Mouse (Mus musculus) forebrain, embryonic 14.5 days (tissue): ENCODE data around the gene Slc9a1. TPM values are rescaled to one million over a fixed set of nuclear protein-coding genes. Genes with fewer than 3 reads are reported as not detected.

Experiments used
- ATAC-seq: fragments of 200-750 bp; cut with Nextera tagmentation; 2 replicates; pipeline ENCODE4 v1.8.0; 2017; ENCODE audit warnings: mild to moderate bottlenecking, moderate library complexity
- DNase-seq: peaks from one replicate; pipeline ENCODE4 v3.0.0-alpha.2; 2015; ENCODE audit warnings: low spot score
- H3K27ac ChIP-seq: fragments of 300-500 bp; sonication (generic); 2 replicates; pipeline ENCODE4 v1.5.1; 2014; ENCODE audit warnings: low read depth, mild to moderate bottlenecking, control low read depth, low read length, moderate library complexity
- H3K27me3 ChIP-seq: fragments of 300-500 bp; sonication (generic); replicated peaks from 2 replicates; pipeline ENCODE4 v1.6.1; 2014; ENCODE audit warnings: low read length, control low read depth, mixed read lengths; ENCODE audit not compliant: control insufficient read depth, insufficient read depth
- H3K36me3 ChIP-seq: fragments of 300-500 bp; sonication (generic); 2 replicates; pipeline ENCODE4 v1.6.1; 2014; ENCODE audit warnings: low read length, control low read depth; ENCODE audit not compliant: control insufficient read depth, insufficient read depth
- H3K4me1 ChIP-seq: fragments of 300-500 bp; sonication (generic); 2 replicates; pipeline ENCODE4 v1.6.1; 2014; ENCODE audit warnings: antibody characterized with exemption, low read length, control low read depth; ENCODE audit not compliant: control insufficient read depth, insufficient read depth
- H3K4me2 ChIP-seq: fragments of 300-500 bp; sonication (generic); 2 replicates; pipeline ENCODE4 v1.6.1; 2014; ENCODE audit warnings: mild to moderate bottlenecking, control low read depth, low read length
- H3K4me3 ChIP-seq: fragments of 300-500 bp; sonication (generic); 2 replicates; pipeline ENCODE4 v1.5.1; 2014; ENCODE audit warnings: low read depth, low read length, control low read depth
- H3K9ac ChIP-seq: fragments of 300-500 bp; sonication (generic); 2 replicates; pipeline ENCODE4 v1.6.1; 2014; ENCODE audit warnings: mild to moderate bottlenecking, low read length, control low read depth, moderate library complexity
- H3K9me3 ChIP-seq: fragments of 300-500 bp; sonication (generic); replicated peaks from 2 replicates; pipeline ENCODE4 v1.6.1; 2016; ENCODE audit warnings: low read length, control low read depth, mixed read lengths; ENCODE audit not compliant: control insufficient read depth
- WGBS: fragments of 180-500 bp; shearing (Covaris S2); extraction: QIAGEN DNeasy Blood & Tissue Kit; methylation state at CpG from one replicate; pipeline ENCODE4 v1.1.7; 2014; 5-methylcytosine and 5-hydroxymethylcytosine counted together
- polyA plus RNA-seq: library from polyadenylated mRNA; unstranded; fragments of >200 nt; fragmentation: Nextera tagmentation; extraction: Ambion mirVana; gene quantifications from 2 replicates; pipeline ENCODE4 v1.2.1, GENCODE M21; 2014

The Slc9a1 gene
- polyA plus RNA-seq, 1 experiment from 2014 or later = 4.4 TPM

GRCm38 (mm10) chr4:133394981-133395573 lies 25.6 kb downstream of the Slc9a1 start:
- H3K4me3 ChIP-seq = no peak overlapping the region
- no peak overlapping the region for H3K9ac ChIP-seq
- ATAC-seq (no peak), DNase-seq (no peak)
- H3K27ac ChIP-seq = no peak overlapping the region
- no peaks in the 10 kb centered on the region for H3K27me3 ChIP-seq
- WGBS = 90% methylated on average over 4 of the region's 4 CpGs
- H3K36me3 ChIP-seq = no peaks in the 10 kb centered on the region
- no peak overlapping the region for H3K4me2 ChIP-seq
- H3K4me1 ChIP-seq = no peaks in the 10 kb centered on the region
- H3K9me3 ChIP-seq = no peaks in the 10 kb centered on the region

GRCm38 (mm10) chr4:133396079-133396478 lies 26.6 kb downstream of the Slc9a1 start:
- Histone ChIP-seq H3K27me3 (no peaks in the 10 kb centered on the region), H3K27ac (peak overlapping the region; percentile 5; the same call in 1 of the 2 replicates), H3K9me3 (no peaks in the 10 kb centered on the region), H3K4me2 (no peak overlapping the region), H3K4me3 (no peak overlapping the region), H3K4me1 (no peaks in the 10 kb centered on the region), H3K36me3 (no peaks in the 10 kb centered on the region), H3K9ac (0 out of 2 replicates have a peak overlapping the region, but pooled peaks have one; percentile 17)
- WGBS = 76% methylated on average over 2 of the region's 2 CpGs
- no peak for DNase-seq
- ATAC-seq = 0 out of 2 replicates have a peak, but pooled peaks have one; percentile 20

DNA sequence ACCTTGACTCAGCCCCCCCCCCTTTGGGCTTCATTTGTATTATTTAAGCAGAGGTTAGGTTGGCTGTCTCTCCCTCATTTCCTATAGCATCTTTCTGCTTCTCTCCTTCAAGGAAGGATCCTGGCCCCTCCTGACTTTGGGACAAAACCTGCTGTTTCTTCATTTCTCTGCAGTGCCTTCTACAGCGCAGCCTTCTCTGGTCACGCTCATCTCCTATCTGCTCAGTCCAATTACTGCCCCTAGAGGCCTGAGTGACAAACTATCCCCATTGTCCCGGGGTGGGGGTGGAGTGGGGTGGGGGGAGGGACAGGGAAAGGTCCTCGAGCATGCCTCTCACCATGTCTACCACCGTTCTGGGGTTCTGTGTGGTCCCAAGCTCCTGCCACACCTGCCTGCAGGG lies 27.8 kb downstream of the Slc9a1 start:
- Histone ChIP-seq H3K27ac (no peak overlapping the region), H3K4me3 (no peak overlapping the region), H3K36me3 (no peaks in the 10 kb centered on the region), H3K4me1 (no peaks in the 10 kb centered on the region), H3K27me3 (no peaks in the 10 kb centered on the region), H3K4me2 (no peak overlapping the region), H3K9ac (no peak overlapping the region), H3K9me3 (no peaks in the 10 kb centered on the region)
- ATAC-seq (no peak), DNase-seq (no peak)
- WGBS = 47% methylated on average over 5 of the region's 5 CpGs

- no peak for DNase-seq
- H3K4me2 ChIP-seq = no peak overlapping the region
- no peaks in the 10 kb centered on the region for H3K9me3 ChIP-seq
- no peaks in the 10 kb centered on the region for H3K36me3 ChIP-seq
- no peak overlapping the region for H3K4me3 ChIP-seq
- H3K27ac ChIP-seq = no peak overlapping the region
- no peak for ATAC-seq
- WGBS = 86% methylated on average over 8 of the region's 8 CpGs
- H3K27me3 ChIP-seq = no peaks in the 10 kb centered on the region
- no peaks in the 10 kb centered on the region for H3K4me1 ChIP-seq
- H3K9ac ChIP-seq = no peak overlapping the region
Observed at GRCm38 (mm10) chr4:133397961-133398360, 28.5 kb downstream of the Slc9a1 start.

- ATAC-seq (no peak), DNase-seq (no peak)
- no peaks in the 10 kb centered on the region for H3K27me3 ChIP-seq
- no peak overlapping the region for H3K4me3 ChIP-seq
- 87% methylated on average over 5 of the region's 5 CpGs for WGBS
- H3K9ac ChIP-seq = no peak overlapping the region
- no peak overlapping the region for H3K27ac ChIP-seq
- no peaks in the 10 kb centered on the region for H3K36me3 ChIP-seq
- H3K9me3 ChIP-seq = no peaks in the 10 kb centered on the region
- no peak overlapping the region for H3K4me2 ChIP-seq
- H3K4me1 ChIP-seq = no peaks in the 10 kb centered on the region
Observed at GRCm38 (mm10) chr4:133398619-133399018, 29.1 kb downstream of the Slc9a1 start.

DNA sequence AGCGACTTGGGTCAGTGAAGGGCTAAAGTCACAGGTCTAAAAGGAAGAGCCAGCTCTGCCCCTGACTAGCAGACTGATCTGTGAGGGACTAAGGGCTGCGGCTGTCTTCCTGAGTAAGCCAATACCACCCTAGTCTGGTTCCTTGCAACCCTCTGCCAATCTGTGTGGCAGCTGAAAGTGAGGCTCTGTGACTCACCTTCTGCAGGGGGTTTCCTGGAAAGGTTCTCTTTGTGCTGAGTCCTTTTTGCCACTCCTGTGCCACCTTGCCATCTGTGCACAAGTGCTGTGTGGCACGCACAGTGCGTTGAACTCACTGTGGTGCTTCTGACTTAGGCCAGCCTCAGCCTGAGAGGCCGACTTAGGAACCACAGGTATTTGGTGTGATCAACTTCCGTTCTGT lies 30.0 kb downstream of the Slc9a1 start:
- 86% methylated on average over 6 of the region's 6 CpGs for WGBS
- Histone ChIP-seq H3K9ac (no peak overlapping the region), H3K4me2 (no peak overlapping the region), H3K36me3 (no peaks in the 10 kb centered on the region), H3K4me1 (no peaks in the 10 kb centered on the region), H3K4me3 (no peak overlapping the region), H3K9me3 (no peaks in the 10 kb centered on the region), H3K27ac (no peak overlapping the region), H3K27me3 (no peaks in the 10 kb centered on the region)
- DNase-seq (no peak), ATAC-seq (no peak)

GRCm38 (mm10) chr4:133400098-133400497 lies 30.6 kb downstream of the Slc9a1 start:
- Histone ChIP-seq H3K27ac (no peak overlapping the region), H3K4me1 (no peaks in the 10 kb centered on the region), H3K4me2 (no peak overlapping the region), H3K4me3 (no peak overlapping the region), H3K27me3 (no peaks in the 10 kb centered on the region), H3K9me3 (no peaks in the 10 kb centered on the region), H3K9ac (no peak overlapping the region), H3K36me3 (no peaks in the 10 kb centered on the region)
- 75% methylated on average over 7 of the region's 7 CpGs for WGBS
- no peak for DNase-seq
- ATAC-seq = no peak

- Histone ChIP-seq H3K27me3 (no peaks in the 10 kb centered on the region), H3K4me3 (no peak overlapping the region), H3K36me3 (no peaks in the 10 kb centered on the region), H3K4me1 (no peaks in the 10 kb centered on the region), H3K4me2 (no peak overlapping the region), H3K27ac (no peak overlapping the region), H3K9me3 (no peaks in the 10 kb centered on the region), H3K9ac (no peak overlapping the region)
- ATAC-seq (no peak), DNase-seq (no peak)
- 72% methylated on average over 13 of the region's 13 CpGs for WGBS
Observed at GRCm38 (mm10) chr4:133402011-133402410, 32.5 kb downstream of the Slc9a1 start.

GRCm38 (mm10) chr4:133403611-133404228 lies 34.2 kb downstream of the Slc9a1 start:
- H3K4me1 ChIP-seq = peaks cover 6% of the 10 kb centered on the region; the same call in 1 of the 2 replicates
- H3K36me3 ChIP-seq = no peaks in the 10 kb centered on the region
- H3K9me3 ChIP-seq = no peaks in the 10 kb centered on the region
- H3K27me3 ChIP-seq = no peaks in the 10 kb centered on the region
- H3K9ac ChIP-seq = no peak overlapping the region
- no peak for DNase-seq
- H3K4me2 ChIP-seq = no peak overlapping the region
- WGBS = 88% methylated on average over 9 of the region's 9 CpGs
- H3K4me3 ChIP-seq = no peak overlapping the region
- H3K27ac ChIP-seq = no peak overlapping the region
- no peak for ATAC-seq
